Mouse (Mus musculus) megakaryocyte, embryonic 14.5 days (primary cell): ENCODE measurements around the gene Mosmo. TPM values are rescaled to one million over a fixed set of nuclear protein-coding genes. Genes with fewer than 3 reads are reported as not detected.
"Not testable (repeated sequence)": the region's sequence is repeated elsewhere in the genome, so short reads cannot be mapped to it uniquely, and the experiment has no call there.

ENCODE experiments used
- H3K27me3 ChIP-seq: replicated peaks from 2 replicates; pipeline ENCODE3; 2012; ENCODE audit warnings: inconsistent platforms
- H3K36me3 ChIP-seq: replicated peaks from 2 replicates; pipeline ENCODE3; 2012; ENCODE audit warnings: low read length, inconsistent platforms, mixed read lengths
- H3K4me1 ChIP-seq: 2 replicates; pipeline ENCODE4 v1.6.1; 2012; ENCODE audit warnings: inconsistent platforms
- H3K4me3 ChIP-seq: replicated peaks from 2 replicates; pipeline ENCODE3; 2012; ENCODE audit warnings: moderate library complexity, mild to moderate bottlenecking, inconsistent platforms
- H3K9me3 ChIP-seq: 2 replicates; pipeline ENCODE4 v1.6.1; 2012; ENCODE audit warnings: inconsistent platforms
- FLI1 ChIP-seq: IDR thresholded peaks from 2 replicates; pipeline ENCODE4 v1.6.1; 2012; ENCODE audit warnings: low read length, inconsistent platforms, mixed read lengths
- GATA1 ChIP-seq: IDR thresholded peaks from 3 replicates; pipeline ENCODE4 v1.6.1; 2012; ENCODE audit warnings: mixed read lengths, low read length, inconsistent platforms, borderline replicate concordance
- polyA plus RNA-seq: library from polyadenylated mRNA; stranded (reverse); fragments of >175 nt; gene quantifications from 2 replicates; pipeline ENCODE4 v1.2.3, GENCODE M21; 2012; ENCODE audit warnings: low replicate concordance; ENCODE audit not compliant: insufficient read depth

Mosmo gene
- polyA plus RNA-seq, 1 experiment = 19.4 TPM

GRCm38 (mm10) chr7:120695641-120696040, 18.2 kb downstream of the Mosmo start:
- Histone ChIP-seq H3K4me3 (no peak overlapping the region), H3K36me3 (peaks cover 48% of the 10 kb centered on the region), H3K9me3 (peaks cover 5% of the 10 kb centered on the region; the same call in 1 of the 2 replicates), H3K4me1 (peaks cover 64% of the 10 kb centered on the region), H3K27me3 (no peaks in the 10 kb centered on the region)
- TF ChIP-seq FLI1 = no peak
- TF ChIP-seq GATA1 = no peak

DNA sequence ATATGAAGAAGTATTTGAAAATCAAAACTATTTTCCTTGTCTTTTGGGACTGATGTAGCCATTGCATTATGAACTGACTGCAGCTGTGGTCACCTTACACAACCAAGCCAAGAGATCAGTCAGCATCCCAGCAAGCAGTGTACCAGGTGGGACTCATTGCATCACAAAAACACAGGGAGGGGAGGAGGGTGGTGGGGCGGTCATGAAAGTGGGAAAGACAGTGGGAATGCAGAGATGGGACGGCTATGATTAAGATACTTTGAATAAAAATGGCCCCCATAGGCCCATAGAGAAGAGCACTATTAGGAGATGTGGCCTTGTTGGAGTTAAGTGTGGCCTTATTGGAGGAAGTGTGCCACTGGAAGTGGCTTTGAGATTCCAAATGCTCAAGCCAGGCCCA, 18.9 kb downstream of the Mosmo start:
- no peak for TF ChIP-seq FLI1
- no peak for TF ChIP-seq GATA1
- Histone ChIP-seq H3K27me3 (no peaks in the 10 kb centered on the region), H3K9me3 (peaks cover 5% of the 10 kb centered on the region; the same call in 1 of the 2 replicates), H3K36me3 (peaks cover 41% of the 10 kb centered on the region), H3K4me3 (no peak overlapping the region), H3K4me1 (peaks cover 71% of the 10 kb centered on the region)

DNA sequence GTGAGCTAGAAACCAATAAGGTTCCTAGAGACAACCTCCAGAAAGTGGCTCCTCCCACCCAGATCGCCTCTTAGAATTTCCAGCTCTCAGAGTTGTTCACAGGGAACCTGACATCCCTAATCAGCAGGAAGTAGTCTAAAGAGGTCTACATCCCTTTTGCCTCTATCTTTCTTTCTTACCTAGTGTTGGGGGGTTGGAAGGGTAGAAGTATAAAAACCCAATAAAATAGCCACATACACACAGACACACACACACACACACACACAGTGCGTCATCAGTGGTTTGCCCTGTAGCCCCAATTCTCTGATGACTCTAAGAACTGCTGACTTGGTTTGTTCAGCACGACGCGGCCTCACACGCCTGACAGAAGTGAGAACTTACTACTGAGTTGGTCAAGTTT, 22.2 kb downstream of the Mosmo start:
- H3K4me1 ChIP-seq = peaks cover 86% of the 10 kb centered on the region
- H3K36me3 ChIP-seq = peaks cover 30% of the 10 kb centered on the region
- H3K4me3 ChIP-seq = peak overlapping the region; percentile 46
- peaks cover 5% of the 10 kb centered on the region; the same call in 1 of the 2 replicates for H3K9me3 ChIP-seq
- no peak for TF ChIP-seq FLI1
- TF ChIP-seq GATA1 = no peak
- H3K27me3 ChIP-seq = no peaks in the 10 kb centered on the region

GRCm38 (mm10) chr7:120703888-120704287, 26.5 kb downstream of the Mosmo start:
- peak overlapping the region; percentile 83 for H3K4me3 ChIP-seq
- H3K4me1 ChIP-seq = peaks cover 88% of the 10 kb centered on the region
- no peaks in the 10 kb centered on the region for H3K9me3 ChIP-seq
- H3K36me3 ChIP-seq = peaks cover 12% of the 10 kb centered on the region
- TF ChIP-seq GATA1 (no peak), FLI1 (no peak)
- H3K27me3 ChIP-seq = no peaks in the 10 kb centered on the region

GRCm38 (mm10) chr7:120712071-120712470, 34.7 kb downstream of the Mosmo start:
- Histone ChIP-seq H3K9me3 (no peaks in the 10 kb centered on the region), H3K36me3 (peaks cover 12% of the 10 kb centered on the region), H3K27me3 (no peaks in the 10 kb centered on the region), H3K4me1 (peaks cover 52% of the 10 kb centered on the region), H3K4me3 (no peak overlapping the region)
- TF ChIP-seq FLI1 (no peak), GATA1 (no peak)

DNA sequence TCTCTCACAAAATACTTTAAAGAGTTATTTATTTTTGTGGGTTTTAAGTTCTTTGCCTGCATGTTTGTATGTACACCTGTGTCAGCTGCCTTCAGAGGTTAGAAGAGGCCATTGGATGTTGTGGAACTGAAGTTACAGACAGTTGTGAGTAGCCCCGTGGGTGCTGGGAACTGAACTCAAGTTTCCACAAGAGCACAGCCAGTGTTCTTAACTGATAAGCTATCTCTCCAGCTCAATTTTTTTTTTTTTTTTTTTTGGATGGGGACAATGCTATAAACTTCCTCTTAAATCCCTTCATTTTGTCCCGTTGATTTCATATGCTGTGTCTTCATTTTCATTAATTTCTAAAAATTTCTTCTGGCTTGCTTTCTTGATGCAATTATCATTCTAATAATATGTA, 35.8 kb downstream of the Mosmo start:
- no peak overlapping the region for H3K4me3 ChIP-seq
- TF ChIP-seq FLI1 (no peak), GATA1 (no peak)
- no peaks in the 10 kb centered on the region for H3K9me3 ChIP-seq
- no peaks in the 10 kb centered on the region for H3K27me3 ChIP-seq
- H3K4me1 ChIP-seq = peaks cover 46% of the 10 kb centered on the region
- H3K36me3 ChIP-seq = peaks cover 11% of the 10 kb centered on the region

DNA sequence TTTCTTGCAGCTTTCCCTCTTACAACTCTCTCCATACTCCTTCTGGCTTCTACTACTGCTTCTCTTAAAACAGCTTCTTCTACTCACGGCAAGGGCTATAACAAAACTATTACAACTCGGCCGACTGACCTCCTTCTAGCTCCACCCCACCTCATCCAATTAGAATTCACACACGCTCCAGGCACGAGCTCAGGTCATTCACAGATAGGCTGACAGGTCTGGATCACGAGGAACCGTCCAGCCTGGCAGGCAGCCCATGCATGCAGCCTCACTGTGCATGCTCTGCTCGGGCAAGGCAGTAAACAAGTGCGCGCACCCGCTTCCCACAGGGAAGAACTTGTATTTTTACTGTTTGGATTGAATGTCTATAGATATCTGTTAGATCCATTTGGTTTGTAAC, 36.5 kb downstream of the Mosmo start:
- Histone ChIP-seq H3K36me3 (peaks cover 13% of the 10 kb centered on the region), H3K4me1 (peaks cover 50% of the 10 kb centered on the region)
- H3K4me3 ChIP-seq, H3K9me3 ChIP-seq, H3K27me3 ChIP-seq: not testable (repeated sequence)

DNA sequence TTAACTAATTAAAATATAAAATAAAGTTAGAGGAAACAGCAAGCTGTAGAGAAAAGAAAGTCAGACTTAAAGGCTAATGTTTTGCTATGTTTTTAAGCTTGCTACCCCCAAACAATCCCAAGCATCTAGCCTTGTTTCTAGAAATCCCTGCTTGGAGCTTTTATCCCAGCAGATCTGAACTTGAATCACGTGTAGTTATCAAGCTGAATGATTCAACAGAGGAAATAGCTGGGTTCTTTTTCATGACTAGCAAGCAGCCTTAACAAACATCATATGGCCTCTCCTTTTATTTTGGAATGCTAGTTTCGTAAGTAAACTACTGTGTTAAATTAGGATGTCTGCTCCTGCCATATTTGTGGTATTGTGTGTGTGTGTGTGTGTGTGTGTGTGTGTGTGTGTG, 39.8 kb downstream of the Mosmo start:
- Histone ChIP-seq H3K36me3 (peaks cover 16% of the 10 kb centered on the region), H3K9me3 (no peaks in the 10 kb centered on the region), H3K27me3 (no peaks in the 10 kb centered on the region), H3K4me3 (no peak overlapping the region), H3K4me1 (peaks cover 62% of the 10 kb centered on the region)
- TF ChIP-seq GATA1 (no peak), FLI1 (no peak)

GRCm38 (mm10) chr7:120721051-120721450, 43.6 kb downstream of the Mosmo start:
- no peaks in the 10 kb centered on the region for H3K27me3 ChIP-seq
- no peak overlapping the region for H3K4me3 ChIP-seq
- TF ChIP-seq FLI1 = no peak
- no peak for TF ChIP-seq GATA1
- H3K9me3 ChIP-seq = no peaks in the 10 kb centered on the region
- H3K36me3 ChIP-seq = peaks cover 21% of the 10 kb centered on the region
- peaks cover 86% of the 10 kb centered on the region for H3K4me1 ChIP-seq

GRCm38 (mm10) chr7:120721456-120721855, 44.0 kb downstream of the Mosmo start:
- H3K36me3 ChIP-seq = peaks cover 25% of the 10 kb centered on the region
- no peaks in the 10 kb centered on the region for H3K9me3 ChIP-seq
- H3K4me1 ChIP-seq = peaks cover 86% of the 10 kb centered on the region
- H3K27me3 ChIP-seq = no peaks in the 10 kb centered on the region
- TF ChIP-seq GATA1 = no peak
- H3K4me3 ChIP-seq = no peak overlapping the region

GRCm38 (mm10) chr7:120722063-120722462, 44.6 kb downstream of the Mosmo start:
- peaks cover 30% of the 10 kb centered on the region for H3K36me3 ChIP-seq
- peaks cover 91% of the 10 kb centered on the region for H3K4me1 ChIP-seq
- H3K27me3 ChIP-seq = no peaks in the 10 kb centered on the region
- TF ChIP-seq GATA1 (no peak), FLI1 (no peak)
- peak overlapping the region; percentile 67 for H3K4me3 ChIP-seq
- H3K9me3 ChIP-seq = no peaks in the 10 kb centered on the region
